Mouse (Mus musculus): ENCODE data around the gene Dscam. TPM values are rescaled to one million over a fixed set of nuclear protein-coding genes. Genes with fewer than 3 reads are reported as not detected.

Gene Dscam
- polyA plus RNA-seq, 1 experiment from 2014 or later: 0.63 TPM

DNA sequence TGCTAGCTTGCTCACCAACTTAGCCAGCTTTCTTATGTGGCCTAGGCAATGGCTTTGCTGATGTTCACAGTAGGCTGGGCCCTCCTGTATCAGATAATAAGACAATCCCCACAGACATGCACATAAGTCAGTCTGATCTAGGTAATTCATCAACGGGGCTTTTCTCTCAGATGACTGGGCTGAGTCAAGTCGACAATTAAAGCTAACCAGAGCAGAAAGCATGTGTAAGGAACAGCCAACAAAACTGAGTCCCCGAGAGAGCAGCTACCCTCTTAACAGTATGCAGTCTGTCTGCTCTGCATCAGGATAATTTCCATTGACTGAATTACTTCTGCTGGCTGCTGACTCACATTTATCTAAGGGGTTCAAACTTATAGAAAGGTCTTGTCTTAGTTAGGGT, 603.1 kb downstream of the Dscam start:
- H3K36me3 ChIP-seq (ENCODE audit: control insufficient read depth, insufficient read depth, low read length): no peaks in the 10 kb centered on the region
- H3K27ac ChIP-seq (replicated peaks; ENCODE audit: low read depth, low read length): no peak overlapping the region
- H3K9me3 ChIP-seq (ENCODE audit: control insufficient read depth, low read length): no peaks in the 10 kb centered on the region
- 54% methylated on average over 3 of the region's 3 CpGs for WGBS
- no peaks in the 10 kb centered on the region; the same call in 1 of the 2 replicates for H3K4me1 ChIP-seq (ENCODE audit: control insufficient read depth, insufficient read depth, low read length)
- ATAC-seq (ENCODE audit: low read depth) (peak; percentile 63; the same call in 1 of the 2 replicates), DNase-seq (ENCODE audit: low spot score) (peak; percentile 36)
- H3K4me3 ChIP-seq (ENCODE audit: low read depth, low read length): no peak overlapping the region
- H3K4me2 ChIP-seq (ENCODE audit: low read depth, low read length): no peak overlapping the region
- H3K9ac ChIP-seq (ENCODE audit: low read depth, low read length): no peak overlapping the region
- no peaks in the 10 kb centered on the region for H3K27me3 ChIP-seq (replicated peaks; ENCODE audit: control insufficient read depth, insufficient read depth, low read length)

- DNase-seq (ENCODE audit: low spot score): peak; percentile 63
- no peak overlapping the region for H3K27ac ChIP-seq (replicated peaks; ENCODE audit: low read depth, low read length)
- no peak overlapping the region for H3K4me2 ChIP-seq (ENCODE audit: low read depth, low read length)
- WGBS: 42% methylated on average over 8 of the region's 8 CpGs
- H3K27me3 ChIP-seq (replicated peaks; ENCODE audit: control insufficient read depth, insufficient read depth, low read length): no peaks in the 10 kb centered on the region
- peak; percentile 55 for ATAC-seq (ENCODE audit: low read depth)
- H3K9ac ChIP-seq (ENCODE audit: low read depth, low read length): no peak overlapping the region
- no peak overlapping the region for H3K4me3 ChIP-seq (ENCODE audit: low read depth, low read length)
- H3K36me3 ChIP-seq (ENCODE audit: control insufficient read depth, insufficient read depth, low read length): no peaks in the 10 kb centered on the region
- H3K9me3 ChIP-seq (ENCODE audit: control insufficient read depth, low read length): no peaks in the 10 kb centered on the region
- no peaks in the 10 kb centered on the region; the same call in 1 of the 2 replicates for H3K4me1 ChIP-seq (ENCODE audit: control insufficient read depth, insufficient read depth, low read length)
Measured at GRCm38 (mm10) chr16:96563350-96564257, 606.9 kb downstream of the Dscam start.

DNA sequence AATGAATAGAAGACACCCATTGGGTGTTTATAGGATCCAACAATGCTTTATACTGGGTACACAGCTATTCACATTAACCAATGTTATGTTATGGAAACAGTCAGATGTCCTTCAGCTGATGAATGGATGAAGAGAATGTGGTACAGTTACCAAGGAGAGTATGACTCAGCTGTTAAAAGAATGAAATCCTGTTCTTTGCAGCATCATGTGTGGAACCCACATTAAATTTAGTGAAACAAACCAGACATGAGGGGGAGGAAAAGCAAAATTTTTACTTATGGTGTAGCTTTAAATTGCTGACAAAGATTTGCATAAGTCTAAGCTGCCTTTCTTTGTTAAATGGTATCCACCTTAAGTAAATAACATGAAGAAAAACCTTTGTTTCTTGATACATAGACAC, 610.8 kb downstream of the Dscam start:
- no peaks in the 10 kb centered on the region for H3K9me3 ChIP-seq (ENCODE audit: control insufficient read depth, low read length)
- ATAC-seq (ENCODE audit: low read depth) (no peak), DNase-seq (ENCODE audit: low spot score) (no peak)
- H3K27ac ChIP-seq (replicated peaks; ENCODE audit: low read depth, low read length): no peak overlapping the region
- H3K27me3 ChIP-seq (replicated peaks; ENCODE audit: control insufficient read depth, insufficient read depth, low read length): no peaks in the 10 kb centered on the region
- no peak overlapping the region for H3K4me3 ChIP-seq (ENCODE audit: low read depth, low read length)
- H3K4me1 ChIP-seq (ENCODE audit: control insufficient read depth, insufficient read depth, low read length): no peaks in the 10 kb centered on the region; the same call in 1 of the 2 replicates
- H3K36me3 ChIP-seq (ENCODE audit: control insufficient read depth, insufficient read depth, low read length): no peaks in the 10 kb centered on the region
- no peak overlapping the region for H3K9ac ChIP-seq (ENCODE audit: low read depth, low read length)
- H3K4me2 ChIP-seq (ENCODE audit: low read depth, low read length): no peak overlapping the region

GRCm38 (mm10) chr16:96558341-96558740, 612.2 kb downstream of the Dscam start:
- Histone ChIP-seq H3K36me3 (ENCODE audit: control insufficient read depth, insufficient read depth, low read length) (no peaks in the 10 kb centered on the region), H3K27me3 (replicated peaks; ENCODE audit: control insufficient read depth, insufficient read depth, low read length) (no peaks in the 10 kb centered on the region), H3K9me3 (ENCODE audit: control insufficient read depth, low read length) (no peaks in the 10 kb centered on the region), H3K4me2 (ENCODE audit: low read depth, low read length) (no peak overlapping the region), H3K27ac (replicated peaks; ENCODE audit: low read depth, low read length) (no peak overlapping the region), H3K4me1 (ENCODE audit: control insufficient read depth, insufficient read depth, low read length) (no peaks in the 10 kb centered on the region; the same call in 1 of the 2 replicates), H3K4me3 (ENCODE audit: low read depth, low read length) (no peak overlapping the region), H3K9ac (ENCODE audit: low read depth, low read length) (no peak overlapping the region)
- DNase-seq (ENCODE audit: low spot score) (no peak), ATAC-seq (ENCODE audit: low read depth) (no peak)
- 85% methylated on average over 1 of the region's 1 CpGs for WGBS

DNA sequence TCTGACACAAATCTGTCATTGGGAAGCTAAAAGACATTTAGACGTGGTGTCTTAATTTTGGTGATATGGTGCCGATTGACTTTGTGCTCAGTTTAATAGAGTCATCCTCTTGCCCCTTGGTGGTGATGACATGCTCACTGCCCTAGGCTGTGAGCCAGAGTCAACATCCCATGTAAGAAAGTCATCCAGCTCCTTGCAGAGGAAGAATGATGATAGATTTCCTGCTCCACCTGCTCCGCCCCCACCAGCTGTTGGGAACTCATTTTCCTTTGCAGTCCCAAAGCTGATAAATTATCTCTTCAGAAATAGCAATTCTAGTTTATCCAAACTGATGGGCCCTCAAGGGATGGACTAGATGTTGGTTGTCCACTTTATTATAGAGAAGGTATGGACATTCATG, 613.9 kb downstream of the Dscam start:
- no peaks in the 10 kb centered on the region for H3K27me3 ChIP-seq (replicated peaks; ENCODE audit: control insufficient read depth, insufficient read depth, low read length)
- no peak overlapping the region for H3K9ac ChIP-seq (ENCODE audit: low read depth, low read length)
- H3K4me1 ChIP-seq (ENCODE audit: control insufficient read depth, insufficient read depth, low read length): no peaks in the 10 kb centered on the region
- H3K4me2 ChIP-seq (ENCODE audit: low read depth, low read length): no peak overlapping the region
- H3K4me3 ChIP-seq (ENCODE audit: low read depth, low read length): no peak overlapping the region
- no peaks in the 10 kb centered on the region for H3K36me3 ChIP-seq (ENCODE audit: control insufficient read depth, insufficient read depth, low read length)
- no peak overlapping the region for H3K27ac ChIP-seq (replicated peaks; ENCODE audit: low read depth, low read length)
- ATAC-seq (ENCODE audit: low read depth): no peak
- H3K9me3 ChIP-seq (ENCODE audit: control insufficient read depth, low read length): no peaks in the 10 kb centered on the region
- WGBS: 64% methylated on average over 3 of the region's 3 CpGs
- DNase-seq (ENCODE audit: low spot score): no peak

- WGBS: 78% methylated on average over 4 of the region's 4 CpGs
- ATAC-seq (ENCODE audit: low read depth): no peak
Measured at GRCm38 (mm10) chr16:96555412-96555811, 615.1 kb downstream of the Dscam start.

GRCm38 (mm10) chr16:96552680-96553079, 617.9 kb downstream of the Dscam start:
- Histone ChIP-seq H3K4me2 (ENCODE audit: low read depth, low read length) (no peak overlapping the region), H3K27me3 (replicated peaks; ENCODE audit: control insufficient read depth, insufficient read depth, low read length) (no peaks in the 10 kb centered on the region), H3K4me1 (ENCODE audit: control insufficient read depth, insufficient read depth, low read length) (no peaks in the 10 kb centered on the region), H3K36me3 (ENCODE audit: control insufficient read depth, insufficient read depth, low read length) (no peaks in the 10 kb centered on the region), H3K4me3 (ENCODE audit: low read depth, low read length) (no peak overlapping the region), H3K27ac (replicated peaks; ENCODE audit: low read depth, low read length) (no peak overlapping the region), H3K9ac (ENCODE audit: low read depth, low read length) (no peak overlapping the region), H3K9me3 (ENCODE audit: control insufficient read depth, low read length) (no peaks in the 10 kb centered on the region)
- 83% methylated on average over 2 of the region's 2 CpGs for WGBS
- DNase-seq (ENCODE audit: low spot score): no peak
- no peak for ATAC-seq (ENCODE audit: low read depth)

More at GRCm38 (mm10) chr16:96555412-96555811, 615.1 kb downstream of the Dscam start:
- no peak overlapping the region for H3K4me2 ChIP-seq (ENCODE audit: low read depth, low read length)
- no peak overlapping the region for H3K9ac ChIP-seq (ENCODE audit: low read depth, low read length)
- H3K27ac ChIP-seq (replicated peaks; ENCODE audit: low read depth, low read length): no peak overlapping the region
- no peaks in the 10 kb centered on the region for H3K36me3 ChIP-seq (ENCODE audit: control insufficient read depth, insufficient read depth, low read length)
- DNase-seq (ENCODE audit: low spot score): no peak
- H3K27me3 ChIP-seq (replicated peaks; ENCODE audit: control insufficient read depth, insufficient read depth, low read length): no peaks in the 10 kb centered on the region
- H3K4me1 ChIP-seq (ENCODE audit: control insufficient read depth, insufficient read depth, low read length): no peaks in the 10 kb centered on the region
- no peak overlapping the region for H3K4me3 ChIP-seq (ENCODE audit: low read depth, low read length)
- H3K9me3 ChIP-seq (ENCODE audit: control insufficient read depth, low read length): no peaks in the 10 kb centered on the region

- Histone ChIP-seq H3K36me3 (ENCODE audit: control insufficient read depth, insufficient read depth, low read length) (no peaks in the 10 kb centered on the region), H3K27me3 (replicated peaks; ENCODE audit: control insufficient read depth, insufficient read depth, low read length) (no peaks in the 10 kb centered on the region), H3K27ac (replicated peaks; ENCODE audit: low read depth, low read length) (no peak overlapping the region), H3K4me1 (ENCODE audit: control insufficient read depth, insufficient read depth, low read length) (0 out of 2 replicates have a peak, but pooled peaks cover 8% of the 10 kb centered on the region), H3K9ac (ENCODE audit: low read depth, low read length) (no peak overlapping the region), H3K4me3 (ENCODE audit: low read depth, low read length) (no peak overlapping the region), H3K9me3 (ENCODE audit: control insufficient read depth, low read length) (no peaks in the 10 kb centered on the region), H3K4me2 (ENCODE audit: low read depth, low read length) (no peak overlapping the region)
- DNase-seq (ENCODE audit: low spot score): no peak
- 69% methylated on average over 2 of the region's 2 CpGs for whole genome bisulfite sequencing
- no peak for ATAC-seq (ENCODE audit: low read depth)
Measured at GRCm38 (mm10) chr16:96541056-96541455, 629.5 kb downstream of the Dscam start.

Data from embryonic facial prominence, embryonic 14.5 days (tissue).